Mouse (Mus musculus) cerebellum, adult 2 months (tissue): ENCODE data around the gene Egfl7.

Experiments
- CTCF ChIP-seq: fragments of 200-500 bp; IDR thresholded peaks from 2 replicates; pipeline ENCODE4 v1.5.1; 2011; ENCODE audit warnings: low read depth, mild to moderate bottlenecking, control low read depth, low read length, moderate library complexity, borderline replicate concordance; ENCODE audit not compliant: insufficient read depth
- POLR2A ChIP-seq: fragments of 200-500 bp; IDR thresholded peaks from 2 replicates; pipeline ENCODE4 v1.6.1; 2011; ENCODE audit warnings: low read length, control low read depth, borderline replicate concordance; ENCODE audit not compliant: insufficient read depth

GRCm38 (mm10) chr2:26588573-26588972 lies 8.8 kb downstream of the Egfl7 start:
- TF ChIP-seq CTCF, result no peak
- no peak for TF ChIP-seq POLR2A
